Mouse (Mus musculus) lung, postnatal 10 days (tissue): Measurements from ENCODE around the gene Nt5dc3.

ENCODE experiments used
- DNase-seq: peaks from one replicate; pipeline ENCODE4 v3.0.0; 2021

The Nt5dc3 gene

GRCm38 (mm10) chr10:86778398-86779116, at the start of gene Nt5dc3:
Nt5dc3 (plus strand) TSS chr10:86779005.
- peak; percentile 99 for DNase-seq

- DNase-seq: peak; percentile 90
Measured at GRCm38 (mm10) chr10:86730823-86731499, 47.8 kb upstream of the Nt5dc3 start.

- no peak for DNase-seq
Measured at GRCm38 (mm10) chr10:86731500-86731863, 47.3 kb upstream of the Nt5dc3 start.

- no peak for DNase-seq
Measured at GRCm38 (mm10) chr10:86735036-86735435, 43.8 kb upstream of the Nt5dc3 start.

- DNase-seq: no peak
Measured at GRCm38 (mm10) chr10:86742918-86743317, 35.9 kb upstream of the Nt5dc3 start.

- no peak for DNase-seq
Measured at GRCm38 (mm10) chr10:86744306-86744705, 34.5 kb upstream of the Nt5dc3 start.

- no peak for DNase-seq
Measured at GRCm38 (mm10) chr10:86755816-86756502, 22.8 kb upstream of the Nt5dc3 start.

GRCm38 (mm10) chr10:86757724-86758123, 21.1 kb upstream of the Nt5dc3 start:
- no peak for DNase-seq

- DNase-seq: no peak
Measured at GRCm38 (mm10) chr10:86758211-86758610, 20.6 kb upstream of the Nt5dc3 start.

- no peak for DNase-seq
Measured at GRCm38 (mm10) chr10:86761236-86761635, 17.6 kb upstream of the Nt5dc3 start.

GRCm38 (mm10) chr10:86761722-86762383, 17.0 kb upstream of the Nt5dc3 start:
- no peak for DNase-seq

GRCm38 (mm10) chr10:86762384-86762730, 16.4 kb upstream of the Nt5dc3 start:
- DNase-seq: no peak

- no peak for DNase-seq
Measured at GRCm38 (mm10) chr10:86763672-86764071, 15.1 kb upstream of the Nt5dc3 start, which contains the start of gene Gm49358. Gm49358 (plus strand) TSS chr10:86763972.

GRCm38 (mm10) chr10:86765344-86765966, 13.3 kb upstream of the Nt5dc3 start:
- DNase-seq: no peak

- DNase-seq: no peak
Measured at GRCm38 (mm10) chr10:86769216-86769615, 9.6 kb upstream of the Nt5dc3 start.

GRCm38 (mm10) chr10:86769797-86770196, 9.0 kb upstream of the Nt5dc3 start:
- DNase-seq: peak; percentile 14

GRCm38 (mm10) chr10:86771701-86772100, 7.1 kb upstream of the Nt5dc3 start:
- no peak for DNase-seq

GRCm38 (mm10) chr10:86772231-86772631, 6.6 kb upstream of the Nt5dc3 start:
- peak; percentile 10 for DNase-seq

- DNase-seq: no peak
Measured at GRCm38 (mm10) chr10:86773360-86773759, 5.4 kb upstream of the Nt5dc3 start.

- DNase-seq: peak; percentile 11
Measured at GRCm38 (mm10) chr10:86776281-86776680, 2.5 kb upstream of the Nt5dc3 start.

GRCm38 (mm10) chr10:86777614-86778319, 1.0 kb upstream of the Nt5dc3 start:
- DNase-seq: no peak

- peak; percentile 38 for DNase-seq
Measured at GRCm38 (mm10) chr10:86779117-86779755, 431 bp downstream of the Nt5dc3 start.
